Mouse (Mus musculus) liver, adult 2 months (tissue): ENCODE data around the gene Slc45a1. TPM values are rescaled to one million over a fixed set of nuclear protein-coding genes. Genes with fewer than 3 reads are reported as not detected.
"Not testable (repeated sequence)": the region's sequence is repeated elsewhere in the genome, so short reads cannot be mapped to it uniquely, and the experiment has no call there.

Experiments used
- DNase-seq: peaks from one replicate; pipeline ENCODE4 v3.0.0-alpha.2; 2011; ENCODE audit warnings: low read depth, low spot score; ENCODE audit errors: extremely low read depth
- H3K27ac ChIP-seq: fragments of 200-500 bp; replicated peaks from 2 replicates; pipeline ENCODE4 v1.5.1; 2012; ENCODE audit warnings: low read depth, mild to moderate bottlenecking, control low read depth, inconsistent platforms, low read length; ENCODE audit not compliant: insufficient read depth
- H3K27me3 ChIP-seq: fragments of 200-500 bp; 2 replicates; pipeline ENCODE4 v1.6.1; 2012; ENCODE audit warnings: mild to moderate bottlenecking, moderate library complexity, low read length, inconsistent platforms; ENCODE audit not compliant: control insufficient read depth, insufficient read depth
- H3K36me3 ChIP-seq: fragments of 200-500 bp; 2 replicates; pipeline ENCODE4 v1.6.1; 2012; ENCODE audit warnings: low read length, inconsistent platforms; ENCODE audit not compliant: control insufficient read depth, insufficient read depth
- H3K4me1 ChIP-seq: fragments of 200-500 bp; 2 replicates; pipeline ENCODE4 v1.6.1; 2011; ENCODE audit warnings: low read length; ENCODE audit not compliant: control insufficient read depth, insufficient read depth
- H3K4me3 ChIP-seq: fragments of 200-500 bp; 2 replicates; pipeline ENCODE4 v1.5.1; 2011; ENCODE audit warnings: low read depth, mild to moderate bottlenecking, control low read depth, low read length, moderate library complexity; ENCODE audit not compliant: insufficient read depth
- H3K79me2 ChIP-seq: fragments of 200-500 bp; 2 replicates; pipeline ENCODE4 v1.6.1; 2012; ENCODE audit warnings: inconsistent platforms, mild to moderate bottlenecking, low read length, moderate library complexity; ENCODE audit not compliant: control insufficient read depth, insufficient read depth
- H3K9ac ChIP-seq: fragments of 200-500 bp; 2 replicates; pipeline ENCODE4 v1.6.1; 2012; ENCODE audit warnings: low read depth, mild to moderate bottlenecking, control low read depth, inconsistent platforms, low read length
- CTCF ChIP-seq: fragments of 200-500 bp; IDR thresholded peaks from 2 replicates; pipeline ENCODE4 v1.5.1; 2011; ENCODE audit warnings: low read depth, low read length, control low read depth
- POLR2A ChIP-seq: fragments of 200-500 bp; IDR thresholded peaks from 2 replicates; pipeline ENCODE4 v1.6.1; 2011; ENCODE audit warnings: low read length, control low read depth; ENCODE audit not compliant: insufficient read depth; ENCODE audit errors: extremely low read depth
- WGBS: fragments of 180-500 bp; shearing (Covaris S2); methylation state at CpG from one replicate; pipeline ENCODE4 v1.1.7; 2018; 5-methylcytosine and 5-hydroxymethylcytosine counted together
- polyA plus RNA-seq: library from polyadenylated mRNA; depleted of rRNA; stranded (reverse); fragments of >200 nt; gene quantifications from 2 replicates; pipeline ENCODE4 v1.2.3, GENCODE M21; 2012
- total RNA-seq: library from RNA; depleted of rRNA; stranded (reverse); fragments of >200 nt; gene quantifications from 2 replicates; pipeline ENCODE4 v1.2.3, GENCODE M21; 2014

Gene Slc45a1
- total and polyA plus RNA-seq, 2 experiments = not detected

DNA sequence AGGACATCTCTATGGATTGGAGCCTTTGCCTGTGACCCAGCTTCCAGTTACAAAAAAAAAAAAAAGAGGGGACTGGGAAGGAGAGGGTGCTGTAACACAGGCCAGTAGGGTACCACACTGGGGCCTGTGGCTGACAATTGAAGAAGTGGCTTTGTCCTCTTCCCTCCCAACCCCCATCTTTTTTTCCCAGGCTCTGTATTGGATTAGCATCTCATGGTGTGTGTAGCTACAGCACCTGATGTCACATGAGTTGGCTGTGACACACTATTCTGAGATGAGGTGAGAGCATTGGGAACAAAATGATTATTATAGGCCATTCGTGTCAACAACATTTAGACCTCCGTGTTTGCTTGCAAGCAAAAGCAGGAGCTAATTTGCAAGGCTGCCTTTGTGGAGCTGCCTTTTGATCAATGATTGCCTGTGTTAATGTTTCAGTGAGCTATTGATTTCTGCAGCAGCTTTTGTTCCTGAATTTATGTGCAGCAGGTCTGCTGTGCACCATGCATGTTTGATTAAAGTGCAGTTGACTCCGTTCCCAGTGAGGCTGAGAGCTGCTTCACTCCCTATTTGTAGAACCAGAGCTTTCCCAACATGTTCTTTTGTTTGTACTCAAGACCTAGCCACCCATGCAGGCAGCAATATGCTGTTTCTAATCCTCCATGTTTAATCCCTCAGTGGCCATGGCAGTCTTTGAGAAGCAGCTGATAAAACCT, 45.4 kb downstream of the Slc45a1 start:
- DNase-seq = peak; percentile 84
- Histone ChIP-seq H3K9ac (no peak overlapping the region), H3K27ac (no peak overlapping the region), H3K4me3 (no peak overlapping the region), H3K79me2 (peaks cover 15% of the 10 kb centered on the region; the same call in 1 of the 2 replicates), H3K4me1 (peaks cover 16% of the 10 kb centered on the region), H3K36me3 (peaks cover 3% of the 10 kb centered on the region; the same call in 1 of the 2 replicates), H3K27me3 (no peaks in the 10 kb centered on the region)
- no peak for TF ChIP-seq CTCF
- 26% methylated on average over 3 of the region's 3 CpGs for WGBS

DNA sequence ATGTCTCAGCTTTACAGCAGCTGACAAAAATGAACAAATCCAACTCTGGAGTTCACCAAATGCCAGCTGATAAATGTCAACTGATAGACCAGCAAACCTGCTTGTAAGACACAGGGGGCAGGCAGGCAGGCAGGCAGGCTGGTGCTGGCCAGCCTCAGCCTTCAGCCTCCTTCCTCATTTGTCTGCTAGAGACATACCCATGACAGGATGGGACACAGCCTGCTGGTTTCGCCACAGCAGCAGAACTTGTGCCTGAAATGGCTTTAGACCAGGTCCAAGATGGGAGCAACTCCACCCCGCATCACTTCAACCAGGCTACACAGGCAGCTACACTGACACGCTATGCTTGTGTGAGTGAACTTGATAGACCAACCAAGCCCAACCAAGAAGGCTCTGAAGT, 46.2 kb downstream of the Slc45a1 start:
- Histone ChIP-seq H3K27me3 (no peaks in the 10 kb centered on the region), H3K36me3 (peaks cover under 1% of the 10 kb centered on the region; the same call in 1 of the 2 replicates), H3K9ac (no peak overlapping the region), H3K27ac (no peak overlapping the region), H3K79me2 (peaks cover 18% of the 10 kb centered on the region; the same call in 1 of the 2 replicates), H3K4me1 (peaks cover 16% of the 10 kb centered on the region), H3K4me3 (no peak overlapping the region)
- DNase-seq = no peak
- 88% methylated on average over 3 of the region's 3 CpGs for WGBS
- TF ChIP-seq CTCF (no peak), POLR2A (no peak)

DNA sequence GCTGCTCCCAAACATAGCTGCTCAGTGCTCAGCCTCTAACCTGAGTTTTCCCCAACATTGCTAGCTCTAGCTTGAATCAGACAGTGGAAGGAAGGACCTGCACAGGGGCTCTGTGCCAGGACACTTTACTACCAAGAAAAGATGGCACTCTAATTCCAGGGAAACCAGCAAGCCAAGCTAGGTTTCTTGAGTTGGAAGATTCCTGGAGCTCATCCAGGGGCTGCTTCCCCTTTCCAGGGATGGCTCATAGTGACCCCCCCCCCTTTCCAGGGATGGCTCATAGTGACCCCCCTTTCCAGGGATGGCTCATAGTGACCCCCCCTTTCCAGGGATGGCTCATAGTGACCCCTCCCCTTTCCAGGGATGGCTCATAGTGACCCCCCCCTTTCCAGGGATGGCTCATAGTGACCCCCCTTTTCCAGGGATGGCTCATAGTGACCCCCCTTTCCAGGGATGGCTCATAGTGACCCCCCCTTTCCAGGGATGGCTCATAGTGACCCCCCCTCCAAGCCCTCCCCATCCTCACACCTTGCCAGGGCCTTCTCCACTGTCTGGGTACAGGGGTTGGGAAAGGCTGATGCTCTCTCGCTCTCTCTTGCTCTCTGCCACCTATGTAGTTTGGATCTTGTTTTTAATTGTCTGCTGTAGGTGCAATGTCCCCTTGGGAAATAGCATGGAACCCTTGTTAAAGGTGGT, 48.5 kb downstream of the Slc45a1 start:
- Histone ChIP-seq H3K4me1 (peaks cover 20% of the 10 kb centered on the region), H3K27me3 (no peaks in the 10 kb centered on the region), H3K4me3 (no peak overlapping the region), H3K36me3 (no peaks in the 10 kb centered on the region), H3K27ac (no peak overlapping the region), H3K9ac (no peak overlapping the region), H3K79me2 (peaks cover 20% of the 10 kb centered on the region)
- TF ChIP-seq CTCF (no peak), POLR2A (no peak)
- 100% methylated on average over 1 of the region's 1 CpGs for WGBS
- no peak for DNase-seq

DNA sequence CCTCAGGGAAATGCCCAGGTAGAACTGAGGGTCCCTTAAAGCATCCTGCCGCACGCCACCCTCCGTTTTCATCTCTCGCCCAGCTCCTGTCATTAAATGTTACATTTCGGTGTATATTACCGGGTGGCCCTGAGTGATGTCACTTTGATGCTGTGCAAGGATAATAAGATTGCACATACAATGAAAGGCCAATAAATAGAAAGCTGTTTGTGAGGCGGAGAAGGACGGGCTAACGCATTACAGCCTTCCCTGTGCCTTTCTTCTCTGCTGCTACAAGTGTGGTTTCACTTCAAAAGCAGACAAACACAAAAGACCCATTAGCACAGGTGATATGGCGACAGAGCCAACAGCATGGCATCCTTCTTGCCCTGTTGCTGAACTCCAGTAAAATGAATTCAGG, 50.5 kb downstream of the Slc45a1 start:
- H3K36me3 ChIP-seq = no peaks in the 10 kb centered on the region
- H3K9ac ChIP-seq = no peak overlapping the region
- 97% methylated on average over 10 of the region's 10 CpGs for WGBS
- H3K4me3 ChIP-seq = no peak overlapping the region
- no peak for DNase-seq
- no peak overlapping the region for H3K27ac ChIP-seq
- H3K4me1 ChIP-seq = peaks cover 18% of the 10 kb centered on the region
- peaks cover 23% of the 10 kb centered on the region for H3K79me2 ChIP-seq
- no peak for TF ChIP-seq CTCF
- no peak for TF ChIP-seq POLR2A
- no peaks in the 10 kb centered on the region for H3K27me3 ChIP-seq

DNA sequence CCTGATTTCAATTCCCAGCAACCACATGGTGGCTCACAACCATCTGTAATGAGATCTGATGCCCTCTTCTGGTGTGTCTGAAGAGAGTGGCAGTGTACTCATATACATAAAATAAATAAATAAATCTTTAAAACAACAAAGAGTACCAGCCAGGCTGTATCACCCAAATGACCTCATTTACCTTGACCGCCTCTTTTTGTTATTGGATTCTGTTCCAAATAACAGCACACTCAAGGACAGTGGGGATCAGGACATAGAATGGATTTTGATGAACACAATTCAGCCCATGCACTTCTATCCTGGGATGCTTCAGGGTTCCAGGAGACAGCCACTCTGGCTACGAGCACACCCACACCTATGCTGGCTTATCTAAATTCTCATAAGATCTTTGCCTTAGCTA, 51.5 kb downstream of the Slc45a1 start:
- DNase-seq, H3K4me1 ChIP-seq, H3K27me3 ChIP-seq, H3K27ac ChIP-seq, H3K36me3 ChIP-seq, H3K4me3 ChIP-seq, H3K9ac ChIP-seq: not testable (repeated sequence)
- peaks cover 33% of the 10 kb centered on the region for H3K79me2 ChIP-seq
- 83% methylated on average over 2 of the region's 2 CpGs for WGBS
